Mouse (Mus musculus) kidney, embryonic 15.5 days (tissue): ENCODE results near the gene Rps18. TPM values are rescaled to one million over a fixed set of nuclear protein-coding genes. Genes with fewer than 3 reads are reported as not detected.

Experiments used
- ATAC-seq: fragments of 200-750 bp; cut with Nextera tagmentation; replicated peaks from 2 replicates; pipeline ENCODE4 v1.8.0; 2017; ENCODE audit warnings: moderate TSS enrichment; ENCODE audit not compliant: low FRiP score
- H3K27ac ChIP-seq: fragments of 300-500 bp; sonication (generic); 2 replicates; pipeline ENCODE4 v1.5.1; 2015; ENCODE audit warnings: mild to moderate bottlenecking, inconsistent platforms
- H3K27me3 ChIP-seq: fragments of 300-500 bp; sonication (generic); 2 replicates; pipeline ENCODE4 v1.6.1; 2015; ENCODE audit warnings: inconsistent platforms
- H3K36me3 ChIP-seq: fragments of 300-500 bp; sonication (generic); 2 replicates; pipeline ENCODE4 v1.6.1; 2015; ENCODE audit warnings: inconsistent platforms
- H3K4me1 ChIP-seq: fragments of 300-500 bp; sonication (generic); 2 replicates; pipeline ENCODE4 v1.6.1; 2015; ENCODE audit warnings: inconsistent platforms
- H3K4me2 ChIP-seq: fragments of 300-500 bp; sonication (generic); 2 replicates; pipeline ENCODE4 v1.6.1; 2015; ENCODE audit warnings: moderate library complexity, mild to moderate bottlenecking, inconsistent platforms
- H3K4me3 ChIP-seq: fragments of 300-500 bp; sonication (generic); replicated peaks from 2 replicates; pipeline ENCODE4 v1.5.1; 2015; ENCODE audit warnings: mild to moderate bottlenecking, inconsistent platforms
- H3K9ac ChIP-seq: fragments of 300-500 bp; sonication (generic); 2 replicates; pipeline ENCODE4 v1.6.1; 2015; ENCODE audit warnings: mild to moderate bottlenecking, inconsistent platforms
- H3K9me3 ChIP-seq: fragments of 300-500 bp; sonication (generic); replicated peaks from 2 replicates; pipeline ENCODE4 v1.6.1; 2016; ENCODE audit warnings: inconsistent platforms
- WGBS: fragments of 180-500 bp; shearing (Covaris S2); methylation state at CpG from one replicate; pipeline ENCODE4 v1.1.7; 2015; ENCODE audit warnings: mixed read lengths; 5-methylcytosine and 5-hydroxymethylcytosine counted together
- polyA plus RNA-seq: library from polyadenylated mRNA; unstranded; fragments of >200 nt; fragmentation: Nextera tagmentation; extraction: Ambion mirVana; gene quantifications from 2 replicates; pipeline ENCODE4 v1.2.1, GENCODE M21; 2015

Gene Rps18
- polyA plus RNA-seq, 1 experiment from 2014 or later = 1,731 TPM

GRCm38 (mm10) chr17:33938783-33939182 is 17.0 kb downstream of the Rps18 start:
- Histone ChIP-seq H3K27me3 (no peaks in the 10 kb centered on the region), H3K4me3 (peak overlapping the region; percentile 90), H3K9ac (peak overlapping the region; percentile 86; the same call in 1 of the 2 replicates), H3K4me1 (peaks cover 25% of the 10 kb centered on the region), H3K9me3 (no peaks in the 10 kb centered on the region), H3K27ac (no peak overlapping the region), H3K4me2 (peak overlapping the region; percentile 94), H3K36me3 (peaks cover 56% of the 10 kb centered on the region)
- 67% methylated on average over 11 of the region's 11 CpGs for WGBS
- no peak for ATAC-seq

- Histone ChIP-seq H3K9me3 (no peaks in the 10 kb centered on the region), H3K27ac (no peak overlapping the region), H3K4me1 (peaks cover 22% of the 10 kb centered on the region), H3K9ac (no peak overlapping the region), H3K4me3 (no peak overlapping the region), H3K36me3 (peaks cover 57% of the 10 kb centered on the region), H3K27me3 (no peaks in the 10 kb centered on the region), H3K4me2 (no peak overlapping the region)
- ATAC-seq = no peak
- WGBS = 84% methylated on average over 15 of the region's 15 CpGs
Observed at GRCm38 (mm10) chr17:33936993-33937392, 18.8 kb downstream of the Rps18 start.

GRCm38 (mm10) chr17:33935422-33936055 is 20.3 kb downstream of the Rps18 start:
- WGBS = 81% methylated on average over 21 of the region's 21 CpGs
- Histone ChIP-seq H3K36me3 (peaks cover 57% of the 10 kb centered on the region), H3K9ac (no peak overlapping the region), H3K4me3 (no peak overlapping the region), H3K27me3 (no peaks in the 10 kb centered on the region), H3K9me3 (no peaks in the 10 kb centered on the region), H3K4me2 (no peak overlapping the region), H3K4me1 (peaks cover 21% of the 10 kb centered on the region), H3K27ac (no peak overlapping the region)
- no peak for ATAC-seq

GRCm38 (mm10) chr17:33932970-33933369 is 22.8 kb downstream of the Rps18 start:
- H3K27ac ChIP-seq = no peak overlapping the region
- WGBS = 90% methylated on average over 15 of the region's 15 CpGs
- ATAC-seq = no peak
- H3K9me3 ChIP-seq = no peaks in the 10 kb centered on the region
- no peak overlapping the region for H3K4me2 ChIP-seq
- peaks cover 21% of the 10 kb centered on the region for H3K4me1 ChIP-seq
- H3K4me3 ChIP-seq = no peak overlapping the region
- no peaks in the 10 kb centered on the region for H3K27me3 ChIP-seq
- no peak overlapping the region for H3K9ac ChIP-seq
- H3K36me3 ChIP-seq = peaks cover 46% of the 10 kb centered on the region

DNA sequence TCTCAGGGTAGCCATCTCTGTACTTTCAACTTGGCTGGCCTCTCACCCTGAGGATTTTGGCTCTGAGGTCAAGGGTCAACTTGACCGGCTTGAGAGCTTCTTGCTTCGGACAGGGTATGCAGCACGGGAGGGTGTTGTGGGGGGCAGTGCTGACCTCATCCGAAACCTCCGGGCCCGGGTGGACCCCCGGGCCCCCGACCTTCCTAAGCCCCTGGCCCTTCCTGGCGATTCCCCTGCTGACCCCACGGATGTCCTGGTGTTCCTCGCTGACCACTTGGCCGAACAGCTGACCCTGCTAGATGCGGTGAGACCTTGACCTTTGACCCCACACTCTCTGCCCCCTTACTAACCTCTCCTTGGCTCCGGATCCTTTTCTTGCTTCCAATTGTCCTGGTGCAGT is 23.4 kb downstream of the Rps18 start:
- WGBS = 86% methylated on average over 14 of the region's 14 CpGs
- Histone ChIP-seq H3K27me3 (no peaks in the 10 kb centered on the region), H3K9me3 (no peaks in the 10 kb centered on the region), H3K36me3 (peaks cover 44% of the 10 kb centered on the region), H3K4me2 (no peak overlapping the region), H3K4me1 (peaks cover 24% of the 10 kb centered on the region), H3K27ac (no peak overlapping the region), H3K9ac (no peak overlapping the region), H3K4me3 (no peak overlapping the region)
- ATAC-seq = no peak

DNA sequence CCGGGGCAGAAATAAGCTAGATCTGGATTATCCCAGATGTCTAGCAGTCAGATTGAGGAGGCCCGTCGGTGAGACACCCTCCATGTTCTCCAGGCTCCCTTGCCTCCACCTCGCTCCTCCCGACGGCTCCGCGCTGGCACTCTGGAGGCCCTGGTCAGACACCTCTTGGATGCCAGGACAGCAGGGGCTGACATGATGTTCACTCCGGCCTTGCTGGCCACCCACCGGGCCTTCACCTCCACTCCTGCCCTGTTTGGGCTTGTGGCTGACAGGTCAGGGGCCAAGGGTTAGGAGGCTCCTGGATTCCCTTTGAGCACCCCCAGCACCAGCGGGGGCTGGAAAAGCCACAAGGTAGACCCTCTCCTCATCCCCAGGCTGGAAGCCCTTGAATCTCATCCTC is 23.9 kb downstream of the Rps18 start:
- peaks cover 24% of the 10 kb centered on the region for H3K4me1 ChIP-seq
- 93% methylated on average over 11 of the region's 11 CpGs for WGBS
- no peak for ATAC-seq
- no peaks in the 10 kb centered on the region for H3K27me3 ChIP-seq
- H3K9me3 ChIP-seq = no peaks in the 10 kb centered on the region
- no peak overlapping the region for H3K4me2 ChIP-seq
- no peak overlapping the region for H3K9ac ChIP-seq
- no peak overlapping the region for H3K27ac ChIP-seq
- peaks cover 41% of the 10 kb centered on the region for H3K36me3 ChIP-seq
- H3K4me3 ChIP-seq = no peak overlapping the region

- Histone ChIP-seq H3K36me3 (peaks cover 38% of the 10 kb centered on the region), H3K27me3 (no peaks in the 10 kb centered on the region), H3K27ac (no peak overlapping the region), H3K4me2 (peak overlapping the region; percentile 99), H3K4me1 (peaks cover 24% of the 10 kb centered on the region), H3K9me3 (no peaks in the 10 kb centered on the region), H3K9ac (peak overlapping the region; percentile 90), H3K4me3 (peak overlapping the region; percentile 87)
- no peak for ATAC-seq
- WGBS = 38% methylated on average over 18 of the region's 18 CpGs
Observed at GRCm38 (mm10) chr17:33931159-33931866, 24.5 kb downstream of the Rps18 start.

DNA sequence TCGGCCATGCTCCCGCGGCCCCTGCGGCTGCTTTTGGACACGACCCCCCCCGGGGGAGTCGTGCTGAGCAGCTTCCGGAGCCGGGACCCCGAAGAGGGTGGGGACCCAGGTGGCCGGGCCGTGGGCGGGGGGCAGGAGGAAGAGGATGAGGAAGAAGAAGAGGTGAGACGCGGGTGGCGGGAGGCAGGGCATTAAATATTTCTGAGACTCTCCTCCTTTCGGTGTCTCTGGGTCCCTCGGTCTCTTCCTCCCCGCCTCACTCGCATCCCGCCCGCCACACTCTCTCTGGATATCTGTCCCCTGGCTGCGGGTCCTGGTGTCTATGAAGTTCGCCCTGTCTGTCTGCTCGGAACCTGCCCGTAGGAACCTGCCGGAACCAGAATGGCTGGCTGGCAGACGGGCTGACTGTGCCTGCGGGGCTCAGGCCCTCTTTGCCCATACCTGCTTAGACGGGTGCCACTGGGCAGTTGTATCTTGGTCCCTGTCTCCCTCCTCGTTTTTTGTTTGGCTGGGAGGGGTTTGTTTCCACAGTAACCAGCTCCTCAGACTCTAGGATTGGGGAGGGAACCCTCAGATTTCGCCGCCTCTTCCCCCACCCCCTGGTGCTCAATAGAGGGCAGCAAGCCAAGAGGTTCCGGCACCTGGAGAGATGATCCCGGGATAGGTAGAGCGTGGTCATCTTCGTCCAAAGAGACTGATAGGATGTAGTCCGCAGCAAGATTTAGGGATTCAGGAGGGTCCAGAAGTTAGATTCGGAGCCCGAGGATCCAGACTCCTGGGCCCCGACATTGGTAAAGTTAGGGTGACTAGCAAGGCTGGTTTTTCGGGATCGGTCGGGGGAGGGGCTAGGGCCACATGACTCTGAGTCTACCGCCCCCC is 25.3 kb downstream of the Rps18 start:
- Histone ChIP-seq H3K36me3 (peaks cover 36% of the 10 kb centered on the region), H3K4me3 (peak overlapping the region; percentile 87), H3K9me3 (no peaks in the 10 kb centered on the region), H3K9ac (peak overlapping the region; percentile 90), H3K4me1 (peaks cover 24% of the 10 kb centered on the region), H3K4me2 (peak overlapping the region; percentile 99), H3K27me3 (no peaks in the 10 kb centered on the region), H3K27ac (peak overlapping the region; percentile 98)
- WGBS = under 1% methylated on average over 45 of the region's 45 CpGs
- ATAC-seq = peak; percentile 16; the same call in 1 of the 2 replicates

GRCm38 (mm10) chr17:33929371-33930279 is 26.2 kb downstream of the Rps18 start, which contains the start of gene Rgl2:
Gene Rgl2, plus strand, starts transcription at chr17:33929543.
- H3K27me3 ChIP-seq = no peaks in the 10 kb centered on the region
- ATAC-seq = peak; percentile 83
- H3K4me1 ChIP-seq = peaks cover 24% of the 10 kb centered on the region
- peak within 1 kb of the TSS; percentile 98 for H3K27ac ChIP-seq
- H3K9ac ChIP-seq = peak within 1 kb of the TSS; percentile 90
- peak within 1 kb of the TSS; percentile 87 for H3K4me3 ChIP-seq
- peak within 1 kb of the TSS; percentile 99 for H3K4me2 ChIP-seq
- under 1% methylated on average over 79 of the region's 80 CpGs for WGBS
- H3K36me3 ChIP-seq = peaks cover 33% of the 10 kb centered on the region
- no peaks in the 10 kb centered on the region for H3K9me3 ChIP-seq

DNA sequence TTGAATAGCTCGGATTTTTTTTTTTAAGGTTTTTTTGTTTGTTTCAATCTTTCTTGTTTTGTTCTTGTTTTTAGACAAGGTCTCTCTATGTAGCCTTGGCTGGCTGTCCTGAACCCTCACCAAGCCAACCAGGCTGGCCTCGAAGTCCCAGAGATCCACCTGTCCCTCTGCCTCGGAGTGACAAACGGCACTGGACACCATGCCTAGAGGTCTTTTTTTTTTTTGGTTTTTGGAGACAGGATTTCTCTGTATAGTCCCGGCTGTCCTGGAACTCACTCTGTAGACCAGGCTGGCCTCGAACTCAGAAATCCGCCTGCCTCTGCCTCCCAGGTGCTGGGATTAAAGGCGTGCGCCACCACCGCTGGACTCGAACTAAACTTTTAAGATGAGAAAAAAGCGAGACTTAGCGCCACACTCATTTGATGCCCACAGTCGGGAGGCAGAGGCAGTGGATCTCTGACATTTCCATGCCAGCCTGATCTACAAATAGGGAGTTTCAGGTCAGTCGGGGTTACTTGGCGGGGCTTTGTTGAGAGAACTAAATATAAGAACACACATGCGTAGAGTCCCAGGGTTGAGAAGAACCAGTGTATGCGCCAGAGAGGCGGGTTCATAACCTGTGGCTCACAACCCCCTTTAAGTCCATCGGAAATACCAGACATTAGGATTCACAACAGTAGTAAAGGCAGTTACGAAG is 27.4 kb downstream of the Rps18 start:
- peak overlapping the region; percentile 99 for H3K4me2 ChIP-seq
- peak overlapping the region; percentile 90 for H3K9ac ChIP-seq
- H3K4me1 ChIP-seq = peaks cover 24% of the 10 kb centered on the region
- peaks cover 28% of the 10 kb centered on the region for H3K36me3 ChIP-seq
- H3K9me3 ChIP-seq = no peaks in the 10 kb centered on the region
- WGBS = 61% methylated on average over 21 of the region's 21 CpGs
- ATAC-seq = no peak
- peak overlapping the region; percentile 87 for H3K4me3 ChIP-seq
- H3K27me3 ChIP-seq = no peaks in the 10 kb centered on the region
- H3K27ac ChIP-seq = no peak overlapping the region
